Mouse (Mus musculus) spleen, adult 2 months (tissue): Measurements from ENCODE around the gene Pknox1.

Source experiments
- CTCF ChIP-seq: fragments of 200-500 bp; IDR thresholded peaks from 2 replicates; pipeline ENCODE4 v1.5.1; 2011; ENCODE audit warnings: mild to moderate bottlenecking, inconsistent platforms; ENCODE audit not compliant: insufficient read depth, insufficient read length, insufficient replicate concordance; ENCODE audit errors: extremely low read depth
- POLR2A ChIP-seq: fragments of 200-500 bp; IDR thresholded peaks from 2 replicates; pipeline ENCODE4 v1.6.1; 2011; ENCODE audit warnings: low read depth, low read length, inconsistent platforms

GRCm38 (mm10) chr17:31540809-31541459 lies 23.6 kb upstream of the Pknox1 start:
- TF ChIP-seq CTCF (no peak), POLR2A (no peak)
